Mouse (Mus musculus) embryonic facial prominence, embryonic 10.5 days (tissue): ENCODE data around the gene Actn1. TPM values are rescaled to one million over a fixed set of nuclear protein-coding genes. Genes with fewer than 3 reads are reported as not detected.

Experiments
- DNase-seq: peaks from one replicate; pipeline ENCODE4 v3.0.0-alpha.2; 2017; ENCODE audit warnings: low spot score
- H3K27ac ChIP-seq: fragments of 300-500 bp; sonication (generic); replicated peaks from 2 replicates; pipeline ENCODE4 v1.5.1; 2016; ENCODE audit warnings: mild to moderate bottlenecking
- H3K27me3 ChIP-seq: fragments of 300-500 bp; sonication (generic); replicated peaks from 2 replicates; pipeline ENCODE4 v1.6.1; 2016; ENCODE audit warnings: low read depth, mild to moderate bottlenecking; ENCODE audit not compliant: poor library complexity, severe bottlenecking
- H3K36me3 ChIP-seq: fragments of 300-500 bp; sonication (generic); replicated peaks from 2 replicates; pipeline ENCODE4 v1.6.1; 2016; ENCODE audit warnings: mild to moderate bottlenecking, moderate library complexity
- H3K4me1 ChIP-seq: fragments of 300-500 bp; sonication (generic); 2 replicates; pipeline ENCODE4 v1.6.1; 2016
- H3K4me3 ChIP-seq: fragments of 300-500 bp; sonication (generic); 2 replicates; pipeline ENCODE4 v1.5.1; 2016; ENCODE audit warnings: mild to moderate bottlenecking, moderate library complexity
- H3K9me3 ChIP-seq: fragments of 300-500 bp; sonication (generic); 2 replicates; pipeline ENCODE4 v1.6.1; 2016; ENCODE audit warnings: mild to moderate bottlenecking
- WGBS: fragments of 180-500 bp; shearing (Covaris S2); methylation state at CpG from one replicate; pipeline ENCODE4 v1.1.7; 2016; 5-methylcytosine and 5-hydroxymethylcytosine counted together
- polyA plus RNA-seq: library from polyadenylated mRNA; unstranded; fragments of >200 nt; fragmentation: Nextera tagmentation; extraction: Ambion mirVana; gene quantifications from 2 replicates; pipeline ENCODE4 v1.2.1, GENCODE M21; 2016

Actn1 gene
- polyA plus RNA-seq, 1 experiment from 2014 or later, result 39.3 TPM

DNA sequence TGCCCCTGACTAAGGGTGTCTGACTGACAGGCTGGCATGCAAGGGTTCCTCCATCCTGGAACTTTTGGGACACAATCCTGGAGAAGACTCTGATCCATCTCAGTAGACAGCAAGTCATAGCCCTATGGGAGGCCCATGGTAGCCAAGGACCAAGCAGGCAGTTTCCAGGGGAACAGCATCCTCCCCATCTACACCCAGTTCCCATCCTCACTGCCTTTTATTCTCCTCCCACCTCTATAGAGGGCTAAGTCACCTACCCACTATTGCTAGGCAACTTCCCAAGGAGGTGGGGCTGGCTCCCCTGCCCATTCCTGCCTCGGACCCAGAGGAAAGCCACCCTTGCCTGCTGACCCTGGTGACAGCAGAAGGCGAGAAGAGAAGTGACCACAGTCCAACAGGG, 8.2 kb downstream of the Actn1 start:
- H3K36me3 ChIP-seq, result peaks cover 29% of the 10 kb centered on the region
- peaks cover 63% of the 10 kb centered on the region for H3K4me1 ChIP-seq
- WGBS, result 62% methylated on average over 2 of the region's 2 CpGs
- no peak overlapping the region for H3K4me3 ChIP-seq
- no peaks in the 10 kb centered on the region for H3K9me3 ChIP-seq
- H3K27me3 ChIP-seq, result no peaks in the 10 kb centered on the region
- H3K27ac ChIP-seq, result no peak overlapping the region
- no peak for DNase-seq

DNA sequence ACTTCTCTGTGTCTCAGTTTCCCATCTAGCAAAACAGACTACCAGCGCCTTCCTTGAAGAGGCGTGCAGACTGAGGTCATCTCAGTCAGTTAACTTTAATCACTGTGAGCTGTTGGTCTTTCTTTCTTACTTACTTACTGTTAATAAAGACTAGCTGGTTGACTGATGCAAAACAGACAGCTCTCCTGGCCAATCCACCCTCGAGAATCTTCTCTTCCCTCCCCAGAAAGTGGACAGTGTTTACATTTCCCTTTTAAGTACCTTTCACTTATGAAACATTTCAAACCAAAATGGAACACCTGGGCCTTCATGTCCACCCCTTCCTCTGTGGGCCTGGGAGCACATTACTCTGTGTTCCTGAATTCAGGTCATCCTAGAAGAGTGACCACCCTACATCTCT, 8.6 kb downstream of the Actn1 start:
- H3K27me3 ChIP-seq, result no peaks in the 10 kb centered on the region
- H3K27ac ChIP-seq, result no peak overlapping the region
- peaks cover 25% of the 10 kb centered on the region for H3K36me3 ChIP-seq
- peaks cover 63% of the 10 kb centered on the region for H3K4me1 ChIP-seq
- no peak overlapping the region for H3K4me3 ChIP-seq
- no peak for DNase-seq
- H3K9me3 ChIP-seq, result no peaks in the 10 kb centered on the region
- WGBS, result 74% methylated on average over 3 of the region's 3 CpGs

DNA sequence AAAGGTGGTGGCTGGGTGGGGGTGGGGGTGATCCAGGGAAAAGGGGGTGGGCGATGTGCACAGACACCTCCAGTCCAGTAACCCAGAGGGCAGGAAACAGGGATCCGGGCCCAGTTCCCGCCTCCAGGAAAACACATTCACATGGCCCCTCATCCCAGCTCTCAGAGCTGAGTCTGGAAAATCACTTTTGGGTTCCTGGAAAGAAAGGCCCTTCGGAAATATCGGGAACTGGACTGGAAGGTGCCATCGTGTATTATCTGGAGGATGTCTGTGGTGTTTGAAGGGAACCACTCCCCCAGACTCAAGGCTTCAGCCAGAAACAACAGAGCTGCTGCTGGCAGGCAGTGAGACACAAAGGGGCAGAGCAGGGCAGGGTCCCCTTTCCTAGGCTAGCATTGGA, 10.6 kb downstream of the Actn1 start:
- Histone ChIP-seq H3K27me3 (no peaks in the 10 kb centered on the region), H3K4me3 (no peak overlapping the region), H3K4me1 (peaks cover 67% of the 10 kb centered on the region), H3K9me3 (no peaks in the 10 kb centered on the region), H3K27ac (no peak overlapping the region), H3K36me3 (peaks cover 25% of the 10 kb centered on the region)
- no peak for DNase-seq
- WGBS, result 66% methylated on average over 6 of the region's 6 CpGs

DNA sequence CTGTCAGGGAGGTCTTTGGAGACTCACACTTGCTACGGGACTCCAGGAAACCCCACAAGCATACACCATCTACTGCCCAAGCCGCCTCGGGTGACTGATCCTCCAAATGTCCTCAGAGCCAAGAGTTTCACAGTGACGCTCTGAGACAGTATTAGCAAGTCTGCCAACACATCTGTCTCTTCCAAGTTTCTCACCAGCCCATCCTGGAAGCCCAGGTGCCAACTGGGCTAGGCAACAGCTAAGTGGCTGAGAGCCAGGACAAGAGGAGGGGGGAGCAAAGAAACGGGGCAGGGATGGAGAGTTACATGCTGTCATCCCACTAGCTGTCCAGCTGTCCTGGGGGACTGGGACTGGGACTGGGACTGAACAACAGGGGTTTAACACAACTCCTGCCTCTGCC, 13.1 kb downstream of the Actn1 start:
- no peak for DNase-seq
- Histone ChIP-seq H3K27ac (0 out of 2 replicates have a peak overlapping the region, but pooled peaks have one; percentile 26), H3K4me3 (no peak overlapping the region), H3K4me1 (peaks cover 55% of the 10 kb centered on the region), H3K9me3 (no peaks in the 10 kb centered on the region), H3K27me3 (no peaks in the 10 kb centered on the region), H3K36me3 (peaks cover 45% of the 10 kb centered on the region)
- 89% methylated on average over 5 of the region's 5 CpGs for WGBS

DNA sequence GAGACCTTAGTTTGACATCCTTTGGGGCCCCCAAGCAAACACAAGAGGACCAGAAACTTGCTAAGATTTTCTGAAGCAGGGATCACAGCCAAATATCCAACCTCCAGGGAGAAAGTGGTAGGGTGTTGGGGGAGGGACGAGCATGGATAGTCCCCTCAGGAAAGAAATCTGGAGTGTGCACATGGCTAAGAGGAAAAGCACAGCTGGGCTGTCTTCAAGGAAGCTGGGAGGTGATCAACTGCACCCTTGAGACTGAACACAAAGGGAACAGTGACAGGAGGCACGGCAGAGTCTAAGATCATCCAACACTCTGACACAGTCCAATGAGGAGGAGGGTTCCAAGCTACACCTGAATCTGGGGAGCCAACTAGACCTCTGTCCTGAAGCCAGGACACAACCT, 13.7 kb downstream of the Actn1 start:
- Histone ChIP-seq H3K27me3 (no peaks in the 10 kb centered on the region), H3K4me3 (no peak overlapping the region), H3K27ac (0 out of 2 replicates have a peak overlapping the region, but pooled peaks have one; percentile 26), H3K4me1 (peaks cover 49% of the 10 kb centered on the region), H3K9me3 (no peaks in the 10 kb centered on the region), H3K36me3 (peaks cover 49% of the 10 kb centered on the region)
- 67% methylated on average over 2 of the region's 2 CpGs for WGBS
- no peak for DNase-seq

DNA sequence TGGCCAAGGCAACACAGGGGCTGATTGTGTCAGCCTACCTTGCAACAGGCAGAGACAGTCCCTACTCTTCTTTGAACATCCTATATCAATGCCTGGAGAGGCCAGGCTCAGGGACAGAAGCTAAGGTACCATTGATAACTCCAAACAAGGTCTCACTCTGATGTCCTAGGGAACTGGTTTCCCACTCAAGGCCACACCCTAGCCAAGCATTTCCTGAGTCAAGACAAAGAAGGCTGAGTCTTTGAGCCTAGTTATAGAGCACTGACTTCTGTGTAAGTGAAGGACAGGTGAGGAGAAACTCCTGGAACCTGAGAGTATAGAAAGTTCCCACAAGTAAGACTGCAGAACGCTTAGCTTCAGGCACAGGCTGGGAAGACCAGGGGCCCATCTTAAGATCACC, 15.4 kb downstream of the Actn1 start:
- WGBS, result 95% methylated on average over 1 of the region's 1 CpGs
- DNase-seq, result no peak
- peaks cover 39% of the 10 kb centered on the region for H3K4me1 ChIP-seq

DNA sequence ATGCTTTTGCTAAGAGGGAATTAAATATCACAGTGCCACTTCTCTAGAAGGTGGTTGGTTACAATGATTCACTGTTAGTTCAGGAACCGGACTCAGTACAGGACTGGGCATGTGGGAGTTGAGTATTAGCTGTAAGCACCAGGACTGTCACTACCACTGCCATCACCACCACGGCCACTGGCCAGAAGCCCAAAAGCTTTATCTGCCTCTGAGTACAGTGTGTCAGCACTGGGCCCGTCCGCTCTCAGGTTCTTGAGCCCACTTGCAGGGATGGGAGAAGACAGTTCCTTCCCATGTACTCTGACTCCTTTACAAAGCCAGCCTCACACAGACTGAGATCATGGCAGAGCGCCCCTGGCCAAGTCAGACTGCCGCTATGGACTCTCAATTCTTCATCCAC, 16.0 kb downstream of the Actn1 start:
- Histone ChIP-seq H3K4me3 (no peak overlapping the region), H3K27me3 (no peaks in the 10 kb centered on the region), H3K36me3 (peaks cover 54% of the 10 kb centered on the region), H3K27ac (0 out of 2 replicates have a peak overlapping the region, but pooled peaks have one; percentile 24), H3K4me1 (peaks cover 39% of the 10 kb centered on the region), H3K9me3 (no peaks in the 10 kb centered on the region)
- DNase-seq, result no peak
- 96% methylated on average over 6 of the region's 6 CpGs for WGBS

More for the DNA sequence above, 15.4 kb downstream of the Actn1 start:
- Histone ChIP-seq H3K27me3 (no peaks in the 10 kb centered on the region), H3K4me3 (no peak overlapping the region), H3K9me3 (no peaks in the 10 kb centered on the region), H3K27ac (0 out of 2 replicates have a peak overlapping the region, but pooled peaks have one; percentile 24), H3K36me3 (peaks cover 54% of the 10 kb centered on the region)

DNA sequence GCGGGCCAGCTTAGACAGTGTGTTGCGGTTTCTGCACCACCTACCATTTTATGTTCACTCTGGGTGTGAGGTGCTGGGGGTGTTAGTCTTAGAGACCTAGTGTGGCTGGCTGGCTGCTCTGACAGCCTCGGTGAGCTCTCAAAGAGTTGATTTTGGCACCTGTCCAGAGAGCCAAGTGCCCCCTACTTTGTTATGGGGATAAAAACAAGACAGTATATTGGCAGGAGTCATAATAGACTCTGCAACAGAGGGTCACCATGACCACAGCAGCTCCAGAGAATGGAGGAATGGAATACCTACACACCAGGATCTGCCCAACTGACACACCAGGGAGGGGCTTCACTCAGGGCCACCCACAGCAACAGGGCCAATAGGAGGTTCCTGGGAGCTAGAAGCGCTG, 16.8 kb downstream of the Actn1 start:
- peaks cover 49% of the 10 kb centered on the region for H3K36me3 ChIP-seq
- DNase-seq, result no peak
- no peak overlapping the region for H3K27ac ChIP-seq
- peaks cover 46% of the 10 kb centered on the region for H3K4me1 ChIP-seq
- no peak overlapping the region for H3K4me3 ChIP-seq
- H3K27me3 ChIP-seq, result no peaks in the 10 kb centered on the region
- 90% methylated on average over 4 of the region's 4 CpGs for WGBS
- H3K9me3 ChIP-seq, result no peaks in the 10 kb centered on the region

DNA sequence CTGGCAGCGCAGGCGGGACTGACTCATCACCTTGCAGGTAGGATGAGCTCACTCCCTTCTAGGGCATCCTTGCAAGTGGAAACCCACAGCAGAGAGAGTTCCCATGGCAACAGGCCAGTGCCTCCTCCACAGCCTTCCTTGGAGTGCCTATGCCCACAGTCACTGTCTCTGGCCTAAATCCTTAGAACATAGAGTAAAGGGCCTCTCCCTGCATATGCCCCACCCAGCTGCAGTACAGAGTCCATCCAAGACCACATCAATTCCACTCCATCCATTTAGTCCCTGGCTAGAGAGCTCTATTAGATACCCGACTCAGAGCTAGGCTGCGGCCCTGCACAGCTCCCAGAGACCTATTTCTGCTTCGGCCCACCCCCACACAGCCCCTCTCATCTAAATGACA, 20.7 kb downstream of the Actn1 start:
- 92% methylated on average over 5 of the region's 5 CpGs for WGBS
- H3K9me3 ChIP-seq, result peaks cover 3% of the 10 kb centered on the region; the same call in 1 of the 2 replicates
- no peak overlapping the region for H3K27ac ChIP-seq
- peaks cover 31% of the 10 kb centered on the region for H3K4me1 ChIP-seq
- no peak overlapping the region for H3K4me3 ChIP-seq
- H3K36me3 ChIP-seq, result peaks cover 57% of the 10 kb centered on the region
- H3K27me3 ChIP-seq, result no peaks in the 10 kb centered on the region
- DNase-seq, result no peak

DNA sequence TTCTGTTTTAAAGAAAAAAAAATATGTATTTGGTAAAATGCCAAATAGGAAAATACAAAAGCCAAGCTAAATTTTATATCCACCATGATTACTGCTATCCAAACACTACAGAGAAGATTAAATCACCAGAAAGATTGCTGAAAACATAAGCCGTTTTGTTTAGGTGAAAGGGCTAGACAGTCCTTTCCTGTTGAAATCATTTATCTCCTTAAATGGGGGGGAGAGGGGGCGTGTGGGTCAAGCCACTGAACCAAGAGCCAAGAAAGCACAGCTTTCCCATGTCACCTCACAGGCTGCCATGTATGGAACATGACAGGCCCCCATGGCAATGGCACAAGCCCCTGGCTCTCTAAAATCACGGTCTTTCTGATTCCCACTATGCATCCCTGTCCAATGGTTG, 21.6 kb downstream of the Actn1 start:
- 75% methylated on average over 3 of the region's 3 CpGs for WGBS

DNA sequence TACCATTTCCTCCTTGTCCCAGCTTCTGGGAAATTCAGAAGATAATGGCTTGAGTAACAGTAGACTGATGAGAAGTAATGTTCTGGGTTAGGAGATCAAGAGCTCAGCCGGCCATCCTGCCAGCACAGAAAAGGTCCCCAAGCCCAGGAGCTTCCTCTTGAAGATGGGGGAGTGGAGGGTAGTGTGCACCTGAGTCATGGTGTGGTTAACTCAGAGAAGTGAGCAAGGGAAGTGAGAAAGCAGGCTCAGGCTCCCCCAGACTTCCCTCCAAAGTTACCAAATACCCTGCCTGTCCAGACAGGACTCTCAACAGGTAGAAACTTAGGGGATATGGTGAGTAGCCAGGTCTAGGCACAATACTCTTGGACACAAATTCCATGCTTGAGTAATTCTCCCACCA, 24.9 kb downstream of the Actn1 start:
- Histone ChIP-seq H3K36me3 (peaks cover 43% of the 10 kb centered on the region), H3K4me1 (peaks cover 45% of the 10 kb centered on the region), H3K27me3 (no peaks in the 10 kb centered on the region), H3K9me3 (peaks cover 8% of the 10 kb centered on the region; the same call in 1 of the 2 replicates), H3K27ac (no peak overlapping the region), H3K4me3 (no peak overlapping the region)
- WGBS, result 93% methylated on average over 1 of the region's 1 CpGs
- no peak for DNase-seq

More for the DNA sequence above, 21.6 kb downstream of the Actn1 start:
- DNase-seq, result no peak
- Histone ChIP-seq H3K9me3 (peaks cover 8% of the 10 kb centered on the region; the same call in 1 of the 2 replicates), H3K4me3 (no peak overlapping the region), H3K27me3 (no peaks in the 10 kb centered on the region), H3K4me1 (peaks cover 26% of the 10 kb centered on the region), H3K27ac (no peak overlapping the region), H3K36me3 (peaks cover 57% of the 10 kb centered on the region)

DNA sequence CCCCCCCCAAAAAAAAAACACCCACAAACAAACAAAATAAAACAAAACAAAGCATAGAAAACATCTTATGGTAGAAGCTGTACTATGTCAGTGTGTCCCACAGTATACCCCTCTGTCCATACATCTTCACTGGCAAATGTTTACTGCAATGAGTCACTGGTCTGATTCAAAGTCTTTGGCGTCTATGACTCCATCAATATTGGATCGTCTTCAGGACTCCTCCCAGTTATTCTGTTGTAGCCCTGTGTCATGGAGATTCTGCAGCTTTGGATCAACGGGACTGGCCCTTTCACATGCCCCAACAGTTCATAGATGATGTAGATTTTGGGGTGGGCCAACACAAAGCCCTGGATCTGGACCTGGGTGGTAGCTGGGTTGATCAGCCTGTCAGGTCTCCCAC, 25.9 kb downstream of the Actn1 start:
- H3K9me3 ChIP-seq, result peaks cover 8% of the 10 kb centered on the region; the same call in 1 of the 2 replicates
- no peak for DNase-seq
- H3K4me3 ChIP-seq, result no peak overlapping the region
- H3K36me3 ChIP-seq, result peaks cover 43% of the 10 kb centered on the region
- H3K27ac ChIP-seq, result no peak overlapping the region
- peaks cover 45% of the 10 kb centered on the region for H3K4me1 ChIP-seq
- no peaks in the 10 kb centered on the region for H3K27me3 ChIP-seq
- WGBS, result 94% methylated on average over 3 of the region's 3 CpGs

DNA sequence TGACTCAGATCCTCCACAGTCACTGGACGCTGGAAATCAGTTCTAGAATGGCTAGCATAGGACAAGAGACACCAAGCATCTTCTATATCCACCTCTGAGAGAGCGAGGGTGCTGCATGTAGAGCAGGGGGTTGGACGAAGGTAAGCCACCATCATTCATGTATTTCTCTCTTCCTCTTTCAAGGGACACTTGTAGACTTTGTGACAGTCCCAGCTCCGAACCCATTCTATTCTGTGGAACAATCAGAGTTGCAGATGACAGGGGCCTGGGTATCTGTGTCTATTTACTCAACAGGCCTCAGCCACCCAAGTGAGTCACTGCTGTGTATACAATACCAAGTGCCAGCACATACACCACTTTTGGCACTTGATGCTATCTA, 27.3 kb downstream of the Actn1 start:
- Histone ChIP-seq H3K9me3 (peaks cover 8% of the 10 kb centered on the region; the same call in 1 of the 2 replicates), H3K4me1 (peaks cover 51% of the 10 kb centered on the region), H3K27me3 (no peaks in the 10 kb centered on the region), H3K27ac (peak overlapping the region; percentile 93), H3K36me3 (peaks cover 43% of the 10 kb centered on the region), H3K4me3 (no peak overlapping the region)
- 92% methylated on average over 4 of the region's 4 CpGs for WGBS
- DNase-seq, result no peak
